Comparison of ENCODE assay signal across 8 mouse cellular contexts in genomic region chr8:109705320-109706075, GRCm38 (mm10). TPM values are rescaled to one million over a fixed set of nuclear protein-coding genes. Genes with fewer than 3 reads are reported as not detected.
DNase-seq lines count a peak whose midpoint lies in the region; ATAC-seq lines count a peak whose summit lies in the region.

TSS of gene Zfp821 (plus strand) at chr8:109705546.

- peak within 1 kb of the TSS; percentile 99 for H3K27ac ChIP-seq in hindbrain, embryonic 13.5 days

- WGBS in hindbrain, embryonic 13.5 days: under 1% methylated on average over 52 of the region's 100 CpGs

- H3K36me3 ChIP-seq in hindbrain, embryonic 13.5 days: peaks cover 29% of the 10 kb centered on the region

- H3K27me3 ChIP-seq in hindbrain, embryonic 13.5 days: peaks cover 17% of the 10 kb centered on the region

- H3K9me3 ChIP-seq in hindbrain, embryonic 13.5 days: no peaks in the 10 kb centered on the region

- peak; percentile 86 for ATAC-seq in hindbrain, embryonic 13.5 days (ENCODE audit: low FRiP score)

- peaks cover 32% of the 10 kb centered on the region for H3K4me1 ChIP-seq in hindbrain, embryonic 13.5 days (replicated peaks)

- DNase-seq in Muller cell, postnatal 12 days (ENCODE audit: inconsistent ontology term): peak; percentile 98
- peak; percentile 97 for DNase-seq in cerebellum, adult 9-11 months
- peak; percentile 89 to 92 for DNase-seq in frontal cortex, postnatal 10 days (ENCODE audit: low spot score in 2 of 2)
- peak; percentile 79 to 81 for DNase-seq in layer of hippocampus, postnatal 25 days (ENCODE audit: extremely low spot score in 1 of 2, low spot score in 1 of 2)
- peak; percentile 93 for DNase-seq in lung, postnatal 25 days (ENCODE audit: low spot score)
- peak; percentile 96 for DNase-seq in retina, embryonic 14.5 days (ENCODE audit: low spot score)
- DNase-seq in thymus, postnatal 4 days: peak; percentile 96

- H3K4me3 ChIP-seq in hindbrain, embryonic 13.5 days: peak within 1 kb of the TSS; percentile 96

- H3K9ac ChIP-seq in hindbrain, embryonic 13.5 days: peak within 1 kb of the TSS; percentile 99

- H3K4me2 ChIP-seq in hindbrain, embryonic 13.5 days: peak within 1 kb of the TSS; percentile 88

RNA-seq across cellular contexts. Expression of gene Zfp821, which starts in this region (rescaled TPM):
- 77.0 and 78.9 TPM in 2 replicates for polyA plus RNA-seq in hindbrain, embryonic 13.5 days (2015; fragmentation: Nextera tagmentation; extraction: Ambion mirVana)
- 10 to 100 TPM; 45.3 to 47.3 TPM for total RNA-seq in layer of hippocampus, postnatal 25 days (2021)

Comparison
In these comparisons a context has a peak if more than half of its experiments do, and no peak if none do; other contexts are left out.
1. Peak in every context shown above with its lines: DNase-seq, ATAC-seq, H3K4me3 ChIP-seq and H3K27ac ChIP-seq.